Mouse (Mus musculus) neutrophil, adult 5-6 weeks (primary cell): Measurements from ENCODE around the gene Plaur. TPM values are rescaled to one million over a fixed set of nuclear protein-coding genes. Genes with fewer than 3 reads are reported as not detected.

Experiments
- total RNA-seq: library from RNA; stranded (forward); fragments of 200-1000 nt; gene quantifications from 2 replicates; pipeline ENCODE4 v1.2.3, GENCODE M21; 2017

Plaur gene
- total RNA-seq, 1 experiment from 2014 or later: 209 TPM

Other genes starting within 250 kb of the Plaur start
- gene Zfp109, start 224.9 kb upstream of the Plaur start, total RNA-seq: 0.61 and 1.2 TPM in 2 replicates
- 0.47 and 0.49 TPM in 2 replicates for gene Zfp108, start 207.7 kb upstream of the Plaur start, total RNA-seq
- gene Zfp93, start 192.1 kb upstream of the Plaur start, total RNA-seq: 0.37 and 0.47 TPM in 2 replicates
- 8.3 and 10.1 TPM in 2 replicates for gene Zfp61, start 161.3 kb upstream of the Plaur start, total RNA-seq
- 8.7 and 14.6 TPM in 2 replicates for gene Zfp94, start 145.8 kb upstream of the Plaur start, total RNA-seq
- not detected in 2 replicates for gene Tescl, start 128.5 kb upstream of the Plaur start, total RNA-seq
- not detected in 2 replicates for gene Lypd5, start 113.3 kb upstream of the Plaur start, total RNA-seq
- 13.6 and 14.8 TPM in 2 replicates for gene Kcnn4, start 92.2 kb upstream of the Plaur start, total RNA-seq
- gene Smg9, start 62.9 kb upstream of the Plaur start, total RNA-seq: 30.7 and 33.6 TPM in 2 replicates
- 3.1 and 4.4 TPM in 2 replicates for gene Irgc1, start 10.2 kb upstream of the Plaur start, total RNA-seq
- not detected in 2 replicates for gene Cadm4, start 19.5 kb downstream of the Plaur start, total RNA-seq
- gene Zfp428, start 44.5 kb downstream of the Plaur start, total RNA-seq: 0.49 TPM in 1 of 2 replicates, not detected in the other
- not detected in 2 replicates for gene AC161166.1, start 50.0 kb downstream of the Plaur start, total RNA-seq
- gene Irgq, start 68.2 kb downstream of the Plaur start, total RNA-seq: 12.4 and 14.0 TPM in 2 replicates
- not detected in 2 replicates for gene Pinlyp, start 83.6 kb downstream of the Plaur start, total RNA-seq
- gene Xrcc1, start 83.8 kb downstream of the Plaur start, total RNA-seq: 38.4 and 56.0 TPM in 2 replicates
- gene Ethe1, start 125.1 kb downstream of the Plaur start, total RNA-seq: 5.8 and 6.1 TPM in 2 replicates
- not detected in 2 replicates for gene Zfp575, start 125.2 kb downstream of the Plaur start, total RNA-seq
- gene Phldb3, start 148.3 kb downstream of the Plaur start, total RNA-seq: 13.7 and 13.9 TPM in 2 replicates
- not detected in 2 replicates for gene Lypd3, start 174.1 kb downstream of the Plaur start, total RNA-seq
- not detected in 2 replicates for gene Tex101, start 214.2 kb downstream of the Plaur start, total RNA-seq
- gene BC049730, start 246.8 kb downstream of the Plaur start, total RNA-seq: not detected in 2 replicates